Mouse (Mus musculus) left cerebral cortex, adult 9 months (tissue): ENCODE data around the gene Mical3.

ENCODE experiments used
- DNase-seq, 2 experiments: peaks; one replicate each; pipeline ENCODE4 v3.0.0; 2022; ENCODE audit warnings: low spot score in 2 of 2

Mical3 gene

GRCm38 (mm10) chr6:121084050-121084480, 46.7 kb downstream of the Mical3 start:
- no peak for DNase-seq

- DNase-seq = no peak
Observed at GRCm38 (mm10) chr6:121082094-121082473, 48.7 kb downstream of the Mical3 start.

GRCm38 (mm10) chr6:121081288-121082093, 49.3 kb downstream of the Mical3 start:
- no peak for DNase-seq

GRCm38 (mm10) chr6:121078175-121078574, 52.6 kb downstream of the Mical3 start:
- DNase-seq = no peak

GRCm38 (mm10) chr6:121076929-121077566, 53.8 kb downstream of the Mical3 start:
- no peak for DNase-seq

GRCm38 (mm10) chr6:121075763-121076162, 55.0 kb downstream of the Mical3 start:
- no peak for DNase-seq

GRCm38 (mm10) chr6:121073312-121073711, 57.5 kb downstream of the Mical3 start:
- no peak for DNase-seq

GRCm38 (mm10) chr6:121072615-121073014, 58.2 kb downstream of the Mical3 start:
- DNase-seq = no peak

- DNase-seq = no peak
Observed at GRCm38 (mm10) chr6:121070584-121071230, 60.1 kb downstream of the Mical3 start.

GRCm38 (mm10) chr6:121069156-121069555, 61.6 kb downstream of the Mical3 start:
- DNase-seq = no peak

GRCm38 (mm10) chr6:121068087-121068464, 62.7 kb downstream of the Mical3 start:
- DNase-seq = no peak

GRCm38 (mm10) chr6:121067426-121068086, 63.2 kb downstream of the Mical3 start:
- DNase-seq = no peak

GRCm38 (mm10) chr6:121066761-121067160, 64.0 kb downstream of the Mical3 start:
- no peak for DNase-seq

GRCm38 (mm10) chr6:121064356-121065015, 66.3 kb downstream of the Mical3 start:
- DNase-seq = peak; percentile 41 to 46

GRCm38 (mm10) chr6:121063771-121064170, 67.0 kb downstream of the Mical3 start:
- no peak for DNase-seq

- DNase-seq = no peak
Observed at GRCm38 (mm10) chr6:121062891-121063408, 67.8 kb downstream of the Mical3 start.

GRCm38 (mm10) chr6:121058039-121058438, 72.8 kb downstream of the Mical3 start:
- DNase-seq = no peak

- DNase-seq = no peak
Observed at GRCm38 (mm10) chr6:121057181-121057956, 73.4 kb downstream of the Mical3 start.

GRCm38 (mm10) chr6:121055496-121055895, 75.3 kb downstream of the Mical3 start:
- no peak for DNase-seq

GRCm38 (mm10) chr6:121054908-121055307, 75.9 kb downstream of the Mical3 start:
- DNase-seq = no peak

- DNase-seq = no peak
Observed at GRCm38 (mm10) chr6:121054340-121054739, 76.5 kb downstream of the Mical3 start.
